ENCODE assay signal across 8 mouse cellular contexts in the genomic region with DNA sequence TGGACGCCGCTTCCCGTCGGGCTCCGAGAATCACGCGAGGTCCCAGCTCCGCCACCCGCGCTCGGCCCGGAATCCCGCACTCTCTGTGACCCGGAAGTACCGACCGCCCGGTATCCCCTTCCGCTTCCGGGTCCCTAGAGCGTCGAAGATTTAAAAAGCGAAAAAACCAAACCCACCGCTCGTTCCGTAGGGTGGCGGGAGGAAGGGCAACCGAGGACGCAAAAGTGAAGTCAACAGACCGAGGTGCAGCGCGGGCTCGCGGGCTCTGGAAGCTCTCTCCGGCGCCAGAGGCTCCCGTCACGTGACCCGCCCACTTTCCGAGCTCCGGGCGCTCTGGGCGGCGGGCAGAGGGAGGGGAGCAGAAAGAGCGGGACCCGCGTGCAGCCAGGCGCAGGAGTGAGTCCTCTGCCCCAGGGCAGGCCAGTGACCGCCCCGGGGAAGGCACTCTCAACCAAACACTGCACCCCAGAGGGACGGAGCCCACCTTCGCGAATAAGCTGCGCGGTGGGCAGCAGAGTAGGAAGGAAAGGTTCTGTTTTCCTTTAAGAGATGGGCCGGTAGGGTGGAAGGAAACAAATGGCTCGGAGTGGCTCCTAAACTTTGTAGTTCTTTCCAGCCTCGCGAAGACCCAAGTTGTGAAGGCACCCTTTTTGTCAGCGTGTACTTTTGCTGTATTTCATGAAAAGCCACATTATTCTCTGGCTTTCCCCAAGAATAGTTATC. TPM values are rescaled to one million over a fixed set of nuclear protein-coding genes. Genes with fewer than 3 reads are reported as not detected.
DNase-seq lines count a peak whose midpoint lies in the region; ATAC-seq lines count a peak whose summit lies in the region.

A gene (minus strand): TSS at position 261 of the 723 bp plus-strand sequence.

- under 1% methylated on average over 54 of the region's 59 CpGs for WGBS in embryonic facial prominence, embryonic 14.5 days
- under 1% methylated on average over 59 of the region's 59 CpGs for WGBS in kidney, embryonic 14.5 days
- WGBS in limb, embryonic 15.5 days, result under 1% methylated on average over 59 of the region's 59 CpGs

- peak within 1 kb of the TSS; percentile 80 for H3K4me2 ChIP-seq in embryonic facial prominence, embryonic 14.5 days (ENCODE audit: low read depth, low read length)
- H3K4me2 ChIP-seq in kidney, embryonic 14.5 days (replicated peaks; ENCODE audit: low read depth, low read length), result peak within 1 kb of the TSS; percentile 78
- peak within 1 kb of the TSS; percentile 74 for H3K4me2 ChIP-seq in limb, embryonic 15.5 days

- peak; percentile 91 for DNase-seq in 3T3-L1 (ENCODE audit: low read depth, low spot score)
- peak; percentile 64 to 66 for DNase-seq in adrenal gland, postnatal 4 days (ENCODE audit: low spot score in 2 of 2)
- peak; percentile 91 for DNase-seq in embryonic facial prominence, embryonic 14.5 days (ENCODE audit: low spot score)
- DNase-seq in heart, adult 9 months (ENCODE audit: low spot score in 2 of 2), result peak; percentile 75 to 78
- DNase-seq in monocyte, adult 2 months (ENCODE audit: low read depth in 1 of 2, low spot score in 2 of 2), result peak; percentile 53 to 74
- peak; percentile 68 to 72 for DNase-seq in spleen, postnatal 36 days (ENCODE audit: low spot score in 2 of 2)

- ATAC-seq in embryonic facial prominence, embryonic 14.5 days (ENCODE audit: low read depth), result peak; percentile 97
- ATAC-seq in kidney, embryonic 14.5 days (ENCODE audit: low FRiP score, low TSS enrichment), result peak; percentile 96
- peak; percentile 90 for ATAC-seq in limb, embryonic 15.5 days (ENCODE audit: insufficient number of reproducible peaks, low FRiP score, low TSS enrichment, low read depth)

- H3K4me3 ChIP-seq in embryonic facial prominence, embryonic 14.5 days (ENCODE audit: low read depth, low read length), result peak within 1 kb of the TSS; percentile 99
- H3K4me3 ChIP-seq in kidney, embryonic 14.5 days (ENCODE audit: low read length), result peak within 1 kb of the TSS; percentile 98
- H3K4me3 ChIP-seq in limb, embryonic 15.5 days, result peak within 1 kb of the TSS; percentile 100

- peaks cover 51% of the 10 kb centered on the region for H3K36me3 ChIP-seq in embryonic facial prominence, embryonic 14.5 days (ENCODE audit: control insufficient read depth, insufficient read depth, low read length)
- H3K36me3 ChIP-seq in kidney, embryonic 14.5 days (ENCODE audit: control insufficient read depth, insufficient read depth, low read length), result peaks cover 50% of the 10 kb centered on the region
- peaks cover 32% of the 10 kb centered on the region for H3K36me3 ChIP-seq in limb, embryonic 15.5 days

- H3K9ac ChIP-seq in embryonic facial prominence, embryonic 14.5 days (ENCODE audit: low read depth, low read length), result peak within 1 kb of the TSS; percentile 98
- peak within 1 kb of the TSS; percentile 99 for H3K9ac ChIP-seq in kidney, embryonic 14.5 days (ENCODE audit: low read depth, low read length)
- H3K9ac ChIP-seq in limb, embryonic 15.5 days, result peak within 1 kb of the TSS; percentile 100

- H3K9me3 ChIP-seq in embryonic facial prominence, embryonic 14.5 days (ENCODE audit: control insufficient read depth, low read length), result no peaks in the 10 kb centered on the region
- no peaks in the 10 kb centered on the region for H3K9me3 ChIP-seq in kidney, embryonic 14.5 days (ENCODE audit: control insufficient read depth, low read length)
- no peaks in the 10 kb centered on the region for H3K9me3 ChIP-seq in limb, embryonic 15.5 days

- H3K27ac ChIP-seq in embryonic facial prominence, embryonic 14.5 days (replicated peaks; ENCODE audit: low read depth, low read length), result peak within 1 kb of the TSS; percentile 99
- H3K27ac ChIP-seq in kidney, embryonic 14.5 days (ENCODE audit: low read depth, low read length), result peak within 1 kb of the TSS; percentile 97
- H3K27ac ChIP-seq in limb, embryonic 15.5 days, result peak within 1 kb of the TSS; percentile 99

- H3K4me1 ChIP-seq in embryonic facial prominence, embryonic 14.5 days (ENCODE audit: control insufficient read depth, insufficient read depth, low read length), result 0 out of 2 replicates have a peak, but pooled peaks cover 5% of the 10 kb centered on the region
- peaks cover 16% of the 10 kb centered on the region for H3K4me1 ChIP-seq in kidney, embryonic 14.5 days (ENCODE audit: control insufficient read depth, insufficient read depth, low read length)
- H3K4me1 ChIP-seq in limb, embryonic 15.5 days, result peaks cover 10% of the 10 kb centered on the region; the same call in 1 of the 2 replicates

- no peaks in the 10 kb centered on the region for H3K27me3 ChIP-seq in embryonic facial prominence, embryonic 14.5 days (replicated peaks; ENCODE audit: control insufficient read depth, insufficient read depth, low read length)
- H3K27me3 ChIP-seq in kidney, embryonic 14.5 days (ENCODE audit: control insufficient read depth, insufficient read depth, low read length), result no peaks in the 10 kb centered on the region
- no peaks in the 10 kb centered on the region for H3K27me3 ChIP-seq in limb, embryonic 15.5 days

RNA-seq across cellular contexts. Expression of the gene that starts here (rescaled TPM):
- 10 to 100 TPM; 76.4 to 86.7 TPM for total RNA-seq in adrenal gland, postnatal 4 days (2021)
- 48.7 and 60.0 TPM in 2 replicates for polyA plus RNA-seq in embryonic facial prominence, embryonic 14.5 days (2014; fragmentation: Nextera tagmentation; extraction: Ambion mirVana)
- polyA plus RNA-seq in kidney, embryonic 14.5 days (2014; fragmentation: Nextera tagmentation; extraction: Ambion mirVana), result 55.1 and 111 TPM in 2 replicates
- polyA plus RNA-seq in limb, embryonic 15.5 days (2015; fragmentation: Nextera tagmentation; extraction: Ambion mirVana), result 47.4 and 51.4 TPM in 2 replicates

Comparison
In these comparisons a context has a peak if more than half of its experiments do, and no peak if none do; other contexts are left out.
1. Peak in every context shown above with its lines: DNase-seq, ATAC-seq, H3K4me3 ChIP-seq and H3K27ac ChIP-seq.